Mouse (Mus musculus) retina, embryonic 14.5 days (tissue): ENCODE measurements around the gene Ankrd44.
A peak's percentile ranks its signal among the peaks of the same experiment; 100 is the strongest.

ENCODE experiments used
- DNase-seq: peaks from one replicate; pipeline ENCODE4 v3.0.0-alpha.2; 2015; ENCODE audit warnings: low spot score

The Ankrd44 gene

GRCm38 (mm10) chr1:54639506-54640078 lies 286.6 kb downstream of the Ankrd44 start:
- DNase-seq, result peak; percentile 32

- no peak for DNase-seq
Observed at GRCm38 (mm10) chr1:54639076-54639475, 287.1 kb downstream of the Ankrd44 start.

- DNase-seq, result no peak
Observed at GRCm38 (mm10) chr1:54637340-54637739, 288.8 kb downstream of the Ankrd44 start.

GRCm38 (mm10) chr1:54629106-54629505 lies 297.1 kb downstream of the Ankrd44 start:
- no peak for DNase-seq

GRCm38 (mm10) chr1:54614963-54615362 lies 311.2 kb downstream of the Ankrd44 start:
- DNase-seq, result no peak

- no peak for DNase-seq
Observed at GRCm38 (mm10) chr1:54612344-54612743, 313.8 kb downstream of the Ankrd44 start.

- no peak for DNase-seq
Observed at GRCm38 (mm10) chr1:54611891-54612290, 314.3 kb downstream of the Ankrd44 start.

GRCm38 (mm10) chr1:54606936-54607335 lies 319.3 kb downstream of the Ankrd44 start:
- no peak for DNase-seq

- DNase-seq, result no peak
Observed at GRCm38 (mm10) chr1:54601692-54602091, 324.5 kb downstream of the Ankrd44 start.

GRCm38 (mm10) chr1:54600275-54600674 lies 325.9 kb downstream of the Ankrd44 start:
- no peak for DNase-seq

- no peak for DNase-seq
Observed at GRCm38 (mm10) chr1:54597594-54598217, 328.5 kb downstream of the Ankrd44 start.

GRCm38 (mm10) chr1:54596151-54596550 lies 330.0 kb downstream of the Ankrd44 start:
- no peak for DNase-seq
